Mouse (Mus musculus) forebrain, embryonic 10.5 days (tissue): ENCODE measurements at regions not wholly inside any gene's neighbourhood (a gene's known extent, or its start where the extent isn't known, plus 50 kb on each side); places are given as distances from the start of the nearest gene placed in this dataset.

ENCODE experiments used
- DNase-seq: peaks from one replicate; pipeline ENCODE4 v3.0.0-alpha.2; 2017; ENCODE audit warnings: low spot score; ENCODE audit errors: extremely low spot score
- H3K27ac ChIP-seq: fragments of 300-500 bp; sonication (generic); 2 replicates; pipeline ENCODE4 v1.5.1; 2016; ENCODE audit warnings: mild to moderate bottlenecking
- H3K27me3 ChIP-seq: fragments of 300-500 bp; sonication (generic); 2 replicates; pipeline ENCODE4 v1.6.1; 2016; ENCODE audit warnings: mild to moderate bottlenecking; ENCODE audit not compliant: poor library complexity, severe bottlenecking
- H3K36me3 ChIP-seq: fragments of 300-500 bp; sonication (generic); replicated peaks from 2 replicates; pipeline ENCODE4 v1.6.1; 2016; ENCODE audit warnings: mild to moderate bottlenecking, moderate library complexity
- H3K4me1 ChIP-seq: fragments of 300-500 bp; sonication (generic); 2 replicates; pipeline ENCODE4 v1.6.1; 2016
- H3K4me3 ChIP-seq: fragments of 300-500 bp; sonication (generic); 2 replicates; pipeline ENCODE4 v1.5.1; 2016; ENCODE audit warnings: mild to moderate bottlenecking, moderate library complexity
- H3K9me3 ChIP-seq: fragments of 300-500 bp; sonication (generic); 2 replicates; pipeline ENCODE4 v1.6.1; 2016; ENCODE audit warnings: mild to moderate bottlenecking, moderate library complexity
- WGBS: fragments of 180-500 bp; shearing (Covaris S2); methylation state at CpG from one replicate; pipeline ENCODE4 v1.1.7; 2016; 5-methylcytosine and 5-hydroxymethylcytosine counted together

DNA sequence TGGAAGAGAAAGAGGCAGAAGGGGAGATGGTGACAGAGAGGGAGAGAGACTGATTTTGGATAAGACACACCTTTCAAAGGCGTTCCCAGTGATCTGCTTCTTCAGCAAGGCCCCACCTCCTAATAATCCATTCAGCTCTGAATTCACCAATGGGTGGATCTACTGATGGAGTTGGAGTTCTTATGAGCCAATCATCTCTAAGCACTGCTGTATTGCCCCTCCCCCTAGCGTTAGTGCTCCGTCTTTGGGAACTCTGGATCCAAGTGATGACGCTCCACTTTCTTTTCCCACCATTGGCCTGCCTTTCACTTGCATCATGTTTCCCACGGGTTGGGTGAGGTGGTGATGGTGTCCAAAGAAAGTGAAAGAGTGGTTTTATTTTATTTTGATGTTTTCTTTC is 87.7 kb upstream of the Lsm14a start:
- WGBS = 77% methylated on average over 5 of the region's 5 CpGs
- Histone ChIP-seq H3K27ac (no peak overlapping the region), H3K4me1 (no peaks in the 10 kb centered on the region), H3K4me3 (no peak overlapping the region), H3K36me3 (no peaks in the 10 kb centered on the region), H3K9me3 (peaks cover 9% of the 10 kb centered on the region; the same call in 1 of the 2 replicates), H3K27me3 (no peaks in the 10 kb centered on the region)
- no peak for DNase-seq

DNA sequence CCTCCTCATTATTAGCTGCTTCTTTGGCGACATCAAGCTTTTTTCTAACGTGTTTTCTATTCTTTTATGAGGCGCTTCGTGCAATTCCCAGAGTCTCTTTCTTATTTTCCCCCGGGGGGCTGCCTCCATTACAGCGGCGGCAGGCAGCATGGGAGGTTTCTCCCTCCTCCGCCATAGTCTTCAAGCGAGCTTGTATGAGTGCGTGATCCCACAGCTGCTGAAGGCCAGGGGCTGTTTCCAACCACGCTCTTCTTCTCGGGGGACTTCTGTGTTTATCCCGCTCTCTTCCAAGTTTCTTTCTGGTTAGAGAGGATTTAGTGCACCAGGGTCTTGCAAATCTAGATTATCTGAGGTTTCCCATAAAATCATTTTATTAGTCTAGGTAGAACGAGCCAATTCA is 77.9 kb upstream of the Lsm14a start:
- Histone ChIP-seq H3K27me3 (no peaks in the 10 kb centered on the region), H3K9me3 (no peaks in the 10 kb centered on the region; the same call in 1 of the 2 replicates), H3K4me1 (peaks cover 7% of the 10 kb centered on the region), H3K4me3 (no peak overlapping the region), H3K36me3 (no peaks in the 10 kb centered on the region), H3K27ac (peak overlapping the region; percentile 54; the same call in 1 of the 2 replicates)
- 52% methylated on average over 14 of the region's 14 CpGs for WGBS
- no peak for DNase-seq

DNA sequence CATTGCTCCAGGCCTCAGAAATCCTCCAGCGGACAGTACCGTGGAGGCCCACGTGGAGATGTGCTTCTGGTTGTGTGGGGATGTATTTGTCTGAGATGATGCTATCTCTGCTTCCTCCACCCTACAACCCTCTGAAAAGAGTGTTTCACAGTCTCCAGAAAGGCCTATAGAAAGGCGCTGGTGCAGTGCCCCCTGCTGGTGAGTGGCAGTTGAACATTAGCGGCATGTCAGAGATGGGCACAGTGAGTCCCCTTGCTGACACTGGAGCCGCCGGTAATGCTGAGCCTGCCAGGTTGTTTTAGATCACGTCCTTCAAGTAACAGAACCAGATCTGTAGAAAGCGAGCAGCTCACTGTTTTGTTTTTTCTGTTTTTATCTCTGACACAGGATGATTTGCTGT is 69.0 kb upstream of the Lsm14a start:
- peaks cover 6% of the 10 kb centered on the region for H3K4me1 ChIP-seq
- no peak overlapping the region for H3K27ac ChIP-seq
- no peaks in the 10 kb centered on the region for H3K9me3 ChIP-seq
- WGBS = 62% methylated on average over 9 of the region's 9 CpGs
- peak; percentile 41 for DNase-seq
- H3K36me3 ChIP-seq = no peaks in the 10 kb centered on the region
- no peaks in the 10 kb centered on the region for H3K27me3 ChIP-seq
- H3K4me3 ChIP-seq = no peak overlapping the region

DNA sequence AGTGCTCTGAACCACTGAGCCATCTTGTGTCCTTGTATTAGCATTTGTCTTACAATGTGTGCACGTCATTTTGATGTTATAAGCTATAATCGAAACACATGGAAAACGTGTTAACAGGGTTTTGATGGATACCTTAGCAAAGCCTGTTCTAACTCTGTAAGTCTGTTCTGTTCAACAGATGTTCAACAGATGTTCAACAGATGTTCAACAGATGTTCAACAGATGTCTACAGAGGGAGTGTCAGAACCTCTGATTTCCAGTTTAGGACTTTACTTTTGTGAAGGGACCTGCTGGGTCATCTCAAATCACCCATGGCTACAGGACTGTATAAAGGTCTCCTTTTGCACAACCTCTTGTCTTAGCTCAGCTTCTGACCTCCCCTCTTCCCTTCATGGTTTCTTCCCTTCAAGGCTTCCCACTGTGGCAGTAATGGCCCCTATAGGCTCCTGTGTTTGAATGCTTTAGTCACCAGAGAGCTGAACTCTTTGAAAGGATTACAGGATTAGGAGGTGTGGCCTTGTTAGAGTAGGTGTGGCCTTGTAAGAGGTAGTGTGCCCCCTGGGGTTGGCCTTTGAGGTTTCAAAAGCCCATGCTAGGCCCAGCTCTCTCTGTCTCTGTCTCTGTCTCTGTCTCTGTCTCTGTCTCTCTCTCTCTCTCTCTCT is 66.8 kb upstream of the Lsm14a start:
- Histone ChIP-seq H3K27ac (no peak overlapping the region), H3K4me3 (no peak overlapping the region), H3K27me3 (no peaks in the 10 kb centered on the region), H3K4me1 (peaks cover 6% of the 10 kb centered on the region), H3K36me3 (no peaks in the 10 kb centered on the region), H3K9me3 (no peaks in the 10 kb centered on the region)
- DNase-seq = peak; percentile 19
- WGBS = 74% methylated on average over 3 of the region's 3 CpGs

DNA sequence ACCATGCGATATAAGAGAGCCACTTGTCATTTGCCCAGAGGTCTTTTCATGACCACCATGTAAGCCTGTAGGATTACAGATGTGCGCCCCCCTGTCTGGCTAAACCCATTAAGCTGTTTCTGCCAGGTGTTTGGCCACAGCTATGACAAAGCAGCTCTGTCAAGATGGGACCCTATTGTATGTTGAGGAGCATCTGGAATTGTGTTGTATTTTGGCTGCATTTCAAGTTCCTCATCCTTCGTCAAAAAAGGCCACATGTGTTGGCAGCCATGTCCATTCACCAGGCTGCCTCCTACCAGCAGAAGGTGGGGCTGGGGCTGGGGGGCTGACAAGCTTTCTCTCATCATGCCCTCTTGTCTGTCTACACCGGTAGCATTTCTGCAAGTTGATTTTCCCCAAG is 65.7 kb upstream of the Lsm14a start:
- DNase-seq = no peak
- Histone ChIP-seq H3K4me1 (peaks cover 6% of the 10 kb centered on the region), H3K4me3 (no peak overlapping the region), H3K27ac (no peak overlapping the region), H3K27me3 (no peaks in the 10 kb centered on the region), H3K9me3 (no peaks in the 10 kb centered on the region), H3K36me3 (no peaks in the 10 kb centered on the region)
- 93% methylated on average over 4 of the region's 4 CpGs for WGBS

DNA sequence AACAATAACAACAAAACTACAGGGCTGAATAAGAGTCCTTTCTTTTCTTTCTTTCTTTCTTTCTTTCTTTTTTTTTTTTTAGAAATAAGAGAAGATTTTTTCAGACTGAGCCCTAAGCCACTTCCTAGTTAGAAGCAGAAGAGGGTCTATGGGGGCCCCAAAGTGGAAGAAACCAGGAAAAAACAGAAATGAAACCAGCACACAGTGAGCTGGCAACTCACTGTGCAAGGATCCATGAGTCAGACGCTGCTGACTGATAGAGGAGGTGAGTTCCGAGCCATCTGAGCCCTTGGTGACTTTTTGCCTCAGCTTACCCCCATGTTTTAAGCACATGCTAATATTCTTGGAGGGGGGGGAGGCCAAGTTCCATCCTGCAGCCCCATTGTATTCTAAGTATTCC is 55.2 kb upstream of the Lsm14a start:
- no peak for DNase-seq
- Histone ChIP-seq H3K9me3 (peaks cover 3% of the 10 kb centered on the region; the same call in 1 of the 2 replicates), H3K4me3 (no peak overlapping the region), H3K36me3 (no peaks in the 10 kb centered on the region), H3K27ac (no peak overlapping the region), H3K4me1 (no peaks in the 10 kb centered on the region), H3K27me3 (no peaks in the 10 kb centered on the region)
- 92% methylated on average over 2 of the region's 2 CpGs for WGBS

DNA sequence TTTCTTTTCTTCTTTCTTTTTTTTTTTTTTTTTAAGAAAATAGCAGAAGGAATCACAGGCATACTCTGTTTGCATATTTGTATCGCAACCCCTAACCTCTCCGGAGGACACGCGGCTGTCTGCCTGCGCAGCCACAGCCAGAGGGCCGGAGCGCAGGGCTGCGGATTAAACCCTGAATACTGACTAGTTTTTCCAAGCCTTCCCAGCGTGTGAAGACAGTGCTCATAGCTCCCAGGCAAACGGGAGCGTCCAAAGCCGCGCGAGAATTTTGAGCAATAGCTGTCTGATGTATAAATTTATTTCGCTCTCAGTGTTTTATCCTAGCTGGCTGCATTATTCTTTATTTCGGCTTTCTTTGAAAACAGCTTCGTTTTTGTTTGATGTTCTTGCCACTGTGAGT is 51.1 kb upstream of the Lsm14a start:
- no peak for DNase-seq
- 42% methylated on average over 17 of the region's 17 CpGs for whole genome bisulfite sequencing
- H3K27me3 ChIP-seq = no peaks in the 10 kb centered on the region
- no peaks in the 10 kb centered on the region for H3K9me3 ChIP-seq
- no peak overlapping the region for H3K27ac ChIP-seq
- no peaks in the 10 kb centered on the region for H3K4me1 ChIP-seq
- H3K36me3 ChIP-seq = no peaks in the 10 kb centered on the region
- no peak overlapping the region for H3K4me3 ChIP-seq
